ENCODE assay signal across 9 mouse cellular contexts in the genomic region with DNA sequence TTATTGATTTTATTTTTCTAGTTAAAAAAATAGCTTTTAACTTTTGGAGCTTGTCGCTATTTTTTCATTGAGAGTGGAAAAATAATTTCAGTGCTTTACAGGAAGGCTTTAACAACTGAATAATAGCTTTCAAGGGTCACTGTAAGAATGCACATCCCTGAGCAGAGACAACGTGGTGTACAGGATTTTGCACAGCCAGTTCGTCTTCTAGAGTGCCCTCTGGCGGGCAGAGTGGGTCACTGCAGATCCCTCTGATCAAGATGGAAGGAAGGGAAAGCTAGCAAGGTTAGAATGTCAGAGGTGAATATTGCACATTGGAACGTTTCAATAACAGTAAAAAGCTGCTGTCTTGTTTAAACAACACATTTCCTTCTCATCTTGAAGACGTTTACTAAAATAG. TPM values are rescaled to one million over a fixed set of nuclear protein-coding genes. Genes with fewer than 3 reads are reported as not detected.
DNase-seq lines count a peak whose midpoint lies in the region; ATAC-seq and TF ChIP-seq lines count a peak whose summit lies in the region.
"Had no signal": no experiment of that assay in that cellular context is flagged by ENCODE, and none has a peak within 500 bp of the region (broad histone marks: within the 10 kb centered on the region; RNA-seq: fewer than 3 reads in every experiment).

No protein-coding gene starts in this region.

- no peaks in the 10 kb centered on the region for H3K4me1 ChIP-seq in heart, adult 2 months (ENCODE audit: control insufficient read depth, insufficient read depth, low read length)
- no peaks in the 10 kb centered on the region for H3K4me1 ChIP-seq in heart, embryonic 12.5 days (replicated peaks)
- no peaks in the 10 kb centered on the region for H3K4me1 ChIP-seq in midbrain, embryonic 15.5 days
- no peaks in the 10 kb centered on the region for H3K4me1 ChIP-seq in spleen, adult 2 months (ENCODE audit: control insufficient read depth, insufficient read depth, insufficient read length)

- H3K9ac ChIP-seq in heart, adult 2 months (ENCODE audit: low read depth, low read length), result no peak overlapping the region
- no peak overlapping the region for H3K9ac ChIP-seq in heart, embryonic 12.5 days
- H3K9ac ChIP-seq in midbrain, embryonic 15.5 days, result no peak overlapping the region

- ATAC-seq in heart, embryonic 12.5 days (ENCODE audit: insufficient number of reproducible peaks, low FRiP score), result no peak
- peak; percentile 67 for ATAC-seq in inflammation-experienced regulatory T-cells, adult 6 months
- ATAC-seq in midbrain, embryonic 15.5 days (replicated peaks), result peak; percentile 67; the same call in 1 of the 2 replicates

- no peaks in the 10 kb centered on the region for H3K27me3 ChIP-seq in heart, adult 2 months (ENCODE audit: control insufficient read depth, insufficient read depth, low read length)
- H3K27me3 ChIP-seq in heart, embryonic 12.5 days (replicated peaks), result no peaks in the 10 kb centered on the region
- H3K27me3 ChIP-seq in midbrain, embryonic 15.5 days (replicated peaks), result no peaks in the 10 kb centered on the region
- no peaks in the 10 kb centered on the region for H3K27me3 ChIP-seq in spleen, adult 2 months (ENCODE audit: control insufficient read depth, insufficient read depth, low read length)

- no peak overlapping the region for H3K4me2 ChIP-seq in heart, embryonic 12.5 days
- no peak overlapping the region for H3K4me2 ChIP-seq in midbrain, embryonic 15.5 days

- peak; percentile 96 for TF ChIP-seq CTCF in heart, adult 2 months (IDR thresholded peaks at IDR 0.05)
- peak; percentile 81; the same call in 1 of the 2 replicates for TF ChIP-seq CTCF in spleen, adult 2 months (IDR thresholded peaks at IDR 0.05; ENCODE audit: extremely low read depth, insufficient read depth, insufficient read length, insufficient replicate concordance)

- no peak overlapping the region for H3K27ac ChIP-seq in heart, adult 2 months
- H3K27ac ChIP-seq in heart, embryonic 12.5 days (ENCODE audit: poor library complexity, severe bottlenecking), result no peak overlapping the region
- no peak overlapping the region for H3K27ac ChIP-seq in midbrain, embryonic 15.5 days
- no peak overlapping the region for H3K27ac ChIP-seq in spleen, adult 2 months (ENCODE audit: insufficient read depth, low read length)

- H3K4me3 ChIP-seq in heart, adult 2 months, result no peak overlapping the region
- H3K4me3 ChIP-seq in heart, embryonic 12.5 days, result no peak overlapping the region
- no peak overlapping the region for H3K4me3 ChIP-seq in midbrain, embryonic 15.5 days
- no peak overlapping the region for H3K4me3 ChIP-seq in spleen, adult 2 months (ENCODE audit: extremely low read depth, insufficient read depth, insufficient read length)
- H3K4me3 ChIP-seq: myocyte had no signal

- peak; percentile 48 to 76 for DNase-seq in heart, adult 2 months
- peak; percentile 65 for DNase-seq in cerebellum, adult 8-10 months
- DNase-seq in frontal cortex, postnatal 10 days (ENCODE audit: low spot score in 2 of 2), result peak; percentile 13 to 65
- peak; percentile 80 to 84 for DNase-seq in left cerebral cortex, adult 18-20 months (ENCODE audit: low spot score in 2 of 2)
- peak; percentile 22 to 70 for DNase-seq in spleen, adult 2 months (ENCODE audit: low read depth in 1 of 2, low spot score in 2 of 2)

- H3K9me3 ChIP-seq in heart, embryonic 12.5 days (replicated peaks), result no peaks in the 10 kb centered on the region
- H3K9me3 ChIP-seq in midbrain, embryonic 15.5 days, result no peaks in the 10 kb centered on the region

- H3K36me3 ChIP-seq in heart, adult 2 months (ENCODE audit: control insufficient read depth, insufficient read depth, low read length), result no peaks in the 10 kb centered on the region
- no peaks in the 10 kb centered on the region for H3K36me3 ChIP-seq in heart, embryonic 12.5 days
- no peaks in the 10 kb centered on the region for H3K36me3 ChIP-seq in midbrain, embryonic 15.5 days (replicated peaks)
- H3K36me3 ChIP-seq in spleen, adult 2 months (ENCODE audit: control insufficient read depth, insufficient read depth, low read length), result no peaks in the 10 kb centered on the region

- no peak for TF ChIP-seq EP300 in heart, adult 2 months (IDR thresholded peaks at IDR 0.05; ENCODE audit: insufficient read depth, low read depth, low read length)

- TF ChIP-seq POLR2A in heart, adult 2 months (IDR thresholded peaks at IDR 0.05; ENCODE audit: insufficient read depth, low read depth, low read length), result no peak
- no peak for TF ChIP-seq POLR2A in spleen, adult 2 months (IDR thresholded peaks at IDR 0.05; ENCODE audit: low read depth, low read length)

- no peaks in the 10 kb centered on the region for H3K79me2 ChIP-seq in heart, adult 2 months (replicated peaks; ENCODE audit: control insufficient read depth, insufficient read depth, low read length)

- WGBS in heart, adult 2 months, result 4% methylated on average over 6 of the region's 6 CpGs
- WGBS in heart, embryonic 12.5 days, result 5% methylated on average over 6 of the region's 6 CpGs
- 6% methylated on average over 6 of the region's 6 CpGs for WGBS in midbrain, embryonic 15.5 days
- WGBS in spleen, adult 2 months, result 5% methylated on average over 6 of the region's 6 CpGs

- intact Hi-C loops in heart, adult 2 months (cut with DNase I), result loop anchor here (2.0 kb wide), 1 partner anchor 298 kb away; no protein-coding TSS in a partner anchor

RNA-seq across cellular contexts. Expression of gene Afp, which starts 10.2 kb away (rescaled TPM):
- not detected for total RNA-seq in heart, adult 2 months (2021)
- not detected in 2 replicates for polyA plus RNA-seq in heart, adult 2 months (2012; rRNA removed)
- 23.2 and 125 TPM in 2 replicates for polyA plus RNA-seq in heart, embryonic 12.5 days (2016; fragmentation: Nextera tagmentation; extraction: Ambion mirVana)
- 1 to 10 TPM in 2 of 3 experiments, under 1 TPM in 1; 0.52 to 2.9 (median 2.1) TPM for polyA plus RNA-seq in inflammation-experienced regulatory T-cells, adult 6 months (2017; shearing (Covaris generic))
- total RNA-seq in left cerebral cortex, adult 18-20 months (2021), result not detected
- polyA plus RNA-seq in midbrain, embryonic 15.5 days (2015; fragmentation: Nextera tagmentation; extraction: Ambion mirVana), result 0.61 and 8.7 TPM in 2 replicates
- polyA plus RNA-seq in spleen, adult 2 months (2012; rRNA removed), result 0.70 and 0.88 TPM in 2 replicates

RNA-seq across cellular contexts. Expression of gene Afm, which starts 18.0 kb away (rescaled TPM):
- not detected for total RNA-seq in heart, adult 2 months (2021)
- 0.23 TPM in 1 of 2 replicates, not detected in the other for polyA plus RNA-seq in heart, adult 2 months (2012; rRNA removed)
- polyA plus RNA-seq in heart, embryonic 12.5 days (2016; fragmentation: Nextera tagmentation; extraction: Ambion mirVana), result 0.09 TPM in 1 of 2 replicates, not detected in the other
- not detected for polyA plus RNA-seq in inflammation-experienced regulatory T-cells, adult 6 months (2017; shearing (Covaris generic))
- total RNA-seq in left cerebral cortex, adult 18-20 months (2021), result not detected
- polyA plus RNA-seq in midbrain, embryonic 15.5 days (2015; fragmentation: Nextera tagmentation; extraction: Ambion mirVana), result not detected in 2 replicates
- 0.05 TPM in 1 of 2 replicates, not detected in the other for polyA plus RNA-seq in spleen, adult 2 months (2012; rRNA removed)
- polyA plus RNA-seq: myocyte had no signal

RNA-seq across cellular contexts. Expression of gene Alb, which starts 40.0 kb away (rescaled TPM):
- not detected for total RNA-seq in heart, adult 2 months (2021)
- polyA plus RNA-seq in heart, adult 2 months (2012; rRNA removed), result 0.59 and 26.7 TPM in 2 replicates
- 2.3 and 11.3 TPM in 2 replicates for polyA plus RNA-seq in heart, embryonic 12.5 days (2016; fragmentation: Nextera tagmentation; extraction: Ambion mirVana)
- not detected for polyA plus RNA-seq in inflammation-experienced regulatory T-cells, adult 6 months (2017; shearing (Covaris generic))
- not detected for total RNA-seq in left cerebral cortex, adult 18-20 months (2021)
- 0.10 and 5.6 TPM in 2 replicates for polyA plus RNA-seq in midbrain, embryonic 15.5 days (2015; fragmentation: Nextera tagmentation; extraction: Ambion mirVana)
- 1.2 TPM in 2 replicates for polyA plus RNA-seq in spleen, adult 2 months (2012; rRNA removed)
- polyA plus RNA-seq: myocyte had no signal
